Mouse (Mus musculus) brain, embryonic 14.5 days (tissue): ENCODE results near the gene Agk.

ENCODE experiments used
- CTCF ChIP-seq: fragments of 200-500 bp; IDR thresholded peaks from 2 replicates; pipeline ENCODE4 v1.5.1; 2012; ENCODE audit warnings: inconsistent platforms, mild to moderate bottlenecking, moderate library complexity, borderline replicate concordance; ENCODE audit not compliant: insufficient read depth, insufficient read length; ENCODE audit errors: extremely low read depth
- POLR2A ChIP-seq: fragments of 200-500 bp; IDR thresholded peaks from 2 replicates; pipeline ENCODE4 v1.6.1; 2012; ENCODE audit warnings: mild to moderate bottlenecking, inconsistent platforms, borderline replicate concordance; ENCODE audit not compliant: poor library complexity, insufficient read depth, insufficient read length, severe bottlenecking; ENCODE audit errors: extremely low read depth

DNA sequence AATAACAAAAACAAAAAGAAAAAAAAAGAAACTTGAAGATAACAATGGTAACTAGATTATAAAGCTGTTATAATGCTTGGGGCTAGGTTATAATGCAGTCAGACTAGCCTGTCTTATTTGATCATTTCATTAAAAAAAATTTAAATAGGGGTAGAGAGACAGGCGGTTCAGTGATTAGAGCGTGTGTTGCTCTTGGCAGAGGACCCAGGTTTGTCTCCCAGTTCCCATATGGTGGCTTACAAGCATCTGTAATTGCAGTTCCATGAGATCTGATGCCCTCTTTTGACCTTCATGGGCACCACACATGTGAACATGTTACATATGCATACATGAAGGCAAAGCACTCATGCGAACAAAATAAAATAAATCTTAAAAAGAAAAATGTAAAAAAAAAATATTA, 116.3 kb downstream of the Agk start:
- no peak for TF ChIP-seq CTCF
- no peak for TF ChIP-seq POLR2A
